Mouse (Mus musculus): Measurements from ENCODE around the gene Il17rd. TPM values are rescaled to one million over a fixed set of nuclear protein-coding genes. Genes with fewer than 3 reads are reported as not detected.

Il17rd gene
- total RNA-seq, 2 experiments from 2014 or later = 3.6 to 3.9 TPM

- DNase-seq (ENCODE audit: low spot score in 2 of 2) = no peak
Measured at GRCm38 (mm10) chr14:27085471-27085870, 46.7 kb downstream of the Il17rd start.

DNA sequence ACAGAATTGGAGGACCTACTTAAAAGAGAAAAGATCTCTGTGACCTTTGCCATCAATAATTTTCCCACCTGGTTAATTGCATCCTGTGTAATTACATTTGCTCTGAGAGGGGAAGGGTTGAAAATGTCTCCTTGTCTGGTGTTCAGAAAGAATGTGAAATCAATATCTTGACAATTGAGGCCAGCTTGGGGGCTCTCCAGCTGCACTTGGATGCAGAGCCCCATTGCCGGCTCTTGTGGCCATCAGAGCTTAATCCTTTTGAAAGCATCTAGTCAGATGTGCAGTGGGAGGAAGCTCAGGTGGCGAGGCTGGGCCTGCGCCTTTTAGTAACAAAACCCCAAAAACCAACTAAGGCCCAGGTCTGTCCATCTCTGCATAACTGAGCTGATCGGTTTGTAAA, 47.3 kb downstream of the Il17rd start:
- DNase-seq (ENCODE audit: low spot score in 2 of 2) = no peak

DNA sequence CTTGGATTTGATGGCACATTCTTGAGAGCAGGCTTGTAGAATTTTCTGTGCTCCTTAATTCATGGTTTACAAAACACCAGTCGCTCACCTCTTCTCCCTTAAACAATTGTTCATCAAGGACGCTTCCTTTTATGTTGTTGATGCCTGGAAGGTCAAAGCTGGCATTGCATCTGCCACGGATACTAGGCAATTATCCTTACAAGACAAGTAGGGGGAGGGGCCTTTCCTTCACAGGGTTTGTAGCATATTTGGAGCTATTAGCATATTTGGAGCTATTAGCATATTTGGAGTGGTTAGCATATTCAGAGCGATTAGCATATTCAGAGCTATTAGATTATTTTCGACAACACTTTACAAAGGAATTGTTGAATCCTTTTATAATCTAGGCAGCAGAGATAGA, 55.5 kb downstream of the Il17rd start:
- no peak for DNase-seq (ENCODE audit: low spot score in 2 of 2)

- DNase-seq (ENCODE audit: low spot score in 2 of 2) = no peak
Measured at GRCm38 (mm10) chr14:27096133-27096532, 57.4 kb downstream of the Il17rd start.

DNA sequence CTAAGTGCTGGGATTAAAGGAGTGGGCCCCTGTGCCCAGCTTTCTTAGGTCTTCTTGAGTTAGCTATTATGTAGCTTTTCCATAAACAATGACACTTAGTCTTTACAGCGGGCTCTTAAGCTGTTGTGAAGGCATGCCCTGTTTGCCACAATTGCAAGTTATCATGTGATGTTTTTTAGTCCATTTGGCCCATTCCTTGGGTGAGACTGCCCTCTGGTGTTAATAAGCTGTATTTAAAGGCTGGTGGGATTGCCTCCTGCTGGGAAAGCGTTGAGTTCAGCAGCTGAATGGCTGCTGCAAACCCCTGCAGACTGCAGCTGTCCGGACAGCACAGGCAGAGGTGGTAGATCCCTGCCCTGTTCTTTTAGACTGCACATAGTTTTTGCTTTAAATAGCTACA, 58.0 kb downstream of the Il17rd start:
- DNase-seq (ENCODE audit: low spot score in 2 of 2) = peak; percentile 75 to 89

DNA sequence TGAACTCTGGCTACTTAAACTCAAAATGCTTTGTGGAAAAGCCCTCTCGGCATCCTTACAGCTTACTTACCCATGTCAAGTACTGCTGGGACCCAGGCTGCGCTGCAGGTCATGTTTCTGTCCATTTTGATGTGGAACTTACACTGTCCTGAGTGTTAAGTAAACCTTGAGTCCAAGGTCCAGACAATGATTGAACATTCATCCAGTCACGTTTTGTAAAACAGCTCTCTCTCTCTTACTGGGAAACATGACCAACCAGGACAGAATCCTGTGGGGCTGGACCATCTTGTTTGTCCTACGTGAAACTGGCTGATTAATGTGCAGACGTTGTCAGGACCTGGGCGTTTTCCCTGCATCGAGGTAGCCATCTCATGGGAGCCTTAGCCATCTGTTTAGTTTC, 63.0 kb downstream of the Il17rd start:
- no peak for DNase-seq (ENCODE audit: low spot score in 2 of 2)

DNA sequence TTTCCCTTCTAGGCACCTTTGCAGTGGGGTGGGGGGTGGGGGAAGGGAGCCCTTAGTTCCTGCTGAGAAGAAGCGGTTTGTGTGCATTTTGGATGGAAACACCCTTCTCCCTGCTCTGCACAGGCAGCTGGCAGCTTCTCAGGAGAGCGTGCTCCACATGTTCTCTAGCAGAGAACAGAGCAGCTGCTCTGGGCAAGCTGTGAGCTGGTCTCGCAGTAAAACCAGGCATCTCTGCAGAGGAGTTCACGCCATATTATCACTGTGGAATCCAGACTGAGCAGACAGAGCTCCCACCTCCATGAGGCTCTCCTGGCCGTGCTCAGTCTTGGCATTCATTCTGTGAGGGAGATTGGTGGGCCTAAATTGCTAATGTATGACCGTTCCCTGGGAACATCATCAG, 64.0 kb downstream of the Il17rd start:
- peak; percentile 21 to 59 for DNase-seq (ENCODE audit: low spot score in 2 of 2)

GRCm38 (mm10) chr14:27105731-27106457, 67.2 kb downstream of the Il17rd start:
- peak; percentile 29 to 72 for DNase-seq (ENCODE audit: low spot score in 2 of 2)

DNA sequence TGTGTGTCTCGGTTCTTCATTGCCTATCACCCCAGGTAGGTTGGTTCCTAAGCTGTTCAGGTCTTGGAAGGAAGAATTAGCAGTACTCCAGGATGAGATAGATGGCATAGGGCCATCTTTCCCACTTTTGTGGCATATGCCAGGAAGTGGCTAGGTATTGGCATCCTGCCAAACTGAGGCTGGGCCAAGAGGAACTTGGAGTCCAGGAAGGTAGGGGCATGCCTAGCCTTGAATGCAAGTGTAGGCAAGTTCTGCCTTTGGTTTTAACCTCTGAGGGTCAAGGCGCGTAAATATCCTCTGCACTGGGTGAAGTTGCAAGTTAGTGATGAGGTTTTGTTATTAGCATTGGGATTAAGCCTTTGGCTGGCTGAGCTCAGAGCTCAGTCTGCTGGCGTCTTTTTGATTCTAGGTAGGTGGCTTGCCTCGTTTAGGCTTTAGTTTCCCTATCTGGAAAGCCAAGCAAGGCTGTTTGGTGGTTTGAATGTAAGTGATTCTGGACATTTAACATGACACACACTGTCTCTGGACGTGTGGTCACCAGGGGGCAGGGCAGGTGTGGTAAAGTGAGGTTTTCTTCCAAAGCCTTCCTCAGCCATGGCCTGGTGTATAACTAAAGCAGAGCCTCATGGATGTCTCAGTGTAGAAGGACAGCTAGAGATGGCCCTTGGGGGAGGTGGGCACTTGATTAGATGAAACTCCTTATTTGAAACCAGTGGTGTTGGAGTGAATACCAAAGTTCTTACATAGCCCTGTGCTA, 70.2 kb downstream of the Il17rd start:
- no peak for DNase-seq (ENCODE audit: low spot score in 2 of 2)

GRCm38 (mm10) chr14:27114362-27115274, 75.9 kb downstream of the Il17rd start, which contains the start of gene Arhgef3:
Arhgef3 (plus strand) TSS chr14:27114899.
- DNase-seq (ENCODE audit: low spot score in 2 of 2) = no peak

GRCm38 (mm10) chr14:27115275-27115660, 76.5 kb downstream of the Il17rd start:
- DNase-seq (ENCODE audit: low spot score in 2 of 2) = no peak

GRCm38 (mm10) chr14:27115991-27116390, 77.2 kb downstream of the Il17rd start:
- no peak for DNase-seq (ENCODE audit: low spot score in 2 of 2)

DNA sequence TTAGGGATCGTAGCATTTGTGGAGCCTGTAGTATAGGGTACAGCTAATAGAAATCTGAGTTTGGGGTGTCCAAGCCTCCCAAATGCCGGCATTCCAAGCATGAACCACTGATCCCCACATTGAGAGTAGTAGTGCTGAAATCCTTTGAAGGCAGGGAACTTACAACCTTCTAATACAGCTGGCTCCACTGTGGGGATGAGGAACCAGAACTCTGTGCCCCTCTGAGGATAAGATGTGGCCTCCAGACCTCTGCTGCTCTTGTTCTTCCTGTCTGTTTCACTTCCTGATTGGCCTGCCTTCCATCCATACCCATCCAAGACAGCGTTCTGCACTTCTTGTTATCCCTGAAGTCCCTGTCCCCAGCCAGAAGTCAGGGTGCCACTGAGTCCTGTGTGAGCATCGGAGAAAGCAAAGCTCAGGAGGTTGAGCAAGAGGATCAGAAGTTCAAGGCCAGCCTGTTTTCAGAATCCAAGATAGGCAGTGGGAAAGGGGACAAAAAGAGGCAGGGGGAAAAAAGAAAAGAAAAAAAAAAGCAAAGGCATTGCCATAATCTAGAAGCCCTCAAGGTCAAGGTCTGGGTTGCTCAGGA, 77.9 kb downstream of the Il17rd start:
- no peak for DNase-seq (ENCODE audit: low spot score in 2 of 2)

DNA sequence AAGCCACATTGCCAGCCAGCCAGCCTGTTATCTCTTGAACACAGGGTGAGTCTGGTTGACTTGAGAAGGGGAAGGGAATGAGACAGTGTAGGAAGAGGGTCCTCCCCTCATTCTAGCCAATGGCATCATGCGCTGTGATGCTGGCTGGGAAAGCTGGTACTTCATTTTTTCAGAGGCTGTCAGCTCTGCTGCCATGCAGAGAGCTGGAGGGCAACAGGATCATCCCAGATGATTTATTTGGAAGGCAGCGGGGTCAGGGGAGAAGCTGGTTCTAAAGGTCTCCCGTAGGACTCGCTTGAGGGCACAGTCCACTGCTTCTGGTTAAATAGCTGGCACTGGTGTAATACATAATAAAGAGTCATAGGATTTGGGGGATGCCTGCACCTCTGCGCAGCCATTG, 79.8 kb downstream of the Il17rd start:
- no peak for DNase-seq (ENCODE audit: low spot score in 2 of 2)

DNA sequence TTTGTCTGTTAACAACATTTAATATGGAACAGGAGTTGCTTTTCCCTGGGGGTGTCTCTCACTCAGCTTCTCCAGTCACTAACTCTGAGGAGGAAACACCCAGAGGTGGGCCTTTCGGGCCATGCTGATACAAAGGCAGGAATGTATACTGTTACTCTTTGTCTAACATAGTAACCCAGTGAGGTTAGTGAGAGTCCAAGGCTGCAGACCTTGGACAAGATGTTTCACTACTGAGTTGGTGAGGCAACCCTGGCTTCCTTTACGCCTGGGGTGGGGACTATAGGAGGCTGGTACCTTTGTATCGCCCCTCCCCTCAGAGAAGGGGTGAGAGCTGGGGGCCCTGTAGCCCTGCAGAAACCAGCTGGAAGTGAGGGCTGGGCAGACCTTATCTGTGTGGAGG, 83.9 kb downstream of the Il17rd start:
- no peak for DNase-seq (ENCODE audit: low spot score in 2 of 2)

GRCm38 (mm10) chr14:27123543-27123942, 84.8 kb downstream of the Il17rd start:
- DNase-seq (ENCODE audit: low spot score in 2 of 2) = no peak

DNA sequence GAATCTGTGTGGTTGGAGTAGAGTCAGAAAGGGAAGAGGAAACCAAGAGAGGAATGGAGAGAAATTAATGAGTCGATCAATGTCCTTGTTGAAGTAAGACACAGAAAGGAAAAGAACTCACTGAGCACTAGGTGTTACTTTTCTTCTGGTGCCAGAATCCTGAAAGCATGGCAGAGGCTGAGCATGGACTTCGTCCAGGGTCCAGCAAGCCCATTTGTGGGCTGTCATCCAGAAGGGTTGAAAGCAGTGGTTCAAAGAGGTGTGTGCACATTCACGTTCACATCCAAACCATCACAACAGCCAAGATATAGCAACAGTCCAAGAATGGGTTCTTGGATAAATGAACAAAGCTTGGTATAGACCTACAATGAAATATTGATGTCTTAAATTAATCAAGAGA, 91.3 kb downstream of the Il17rd start:
- no peak for DNase-seq (ENCODE audit: low spot score in 2 of 2)

DNA sequence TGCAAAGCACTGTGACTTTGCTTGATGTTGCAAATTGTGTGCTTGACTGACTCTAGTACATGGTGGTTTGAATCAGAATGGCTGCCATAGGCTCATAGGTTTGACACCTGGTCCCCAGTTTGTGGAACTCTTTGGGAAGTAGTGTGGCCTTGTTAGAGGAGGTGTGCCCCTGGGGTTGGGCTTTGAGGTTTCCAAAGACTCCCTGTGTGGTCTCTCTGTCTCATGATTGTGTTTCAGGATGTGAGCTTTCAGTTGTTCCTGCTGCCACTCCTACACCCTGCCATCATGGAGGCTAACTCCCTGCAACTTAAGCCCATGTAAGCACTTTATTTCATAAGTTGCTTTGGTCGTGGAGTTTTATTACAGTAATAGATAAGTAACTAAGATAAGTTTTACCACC, 91.9 kb downstream of the Il17rd start:
- no peak for DNase-seq (ENCODE audit: low spot score in 2 of 2)

DNA sequence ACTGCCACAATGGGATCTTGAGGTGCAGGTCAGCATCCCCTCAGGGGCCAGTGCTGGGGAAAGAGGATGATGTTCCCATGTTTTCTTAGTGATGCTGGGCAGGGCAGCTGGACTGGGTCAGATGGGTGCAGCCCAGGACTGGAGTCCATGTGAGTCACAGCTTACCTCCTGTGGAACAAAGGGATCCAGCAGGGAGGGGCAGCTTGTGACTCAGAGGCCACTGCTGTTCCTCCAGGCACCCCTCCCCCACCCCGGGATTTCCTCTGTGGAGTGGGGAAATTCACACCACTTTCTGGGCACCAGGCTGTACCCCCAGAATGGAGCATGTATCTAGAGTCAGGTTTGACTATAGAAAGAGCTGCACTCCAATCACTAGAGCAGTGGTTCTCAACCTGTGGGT, 92.8 kb downstream of the Il17rd start:
- no peak for DNase-seq (ENCODE audit: low spot score in 2 of 2)

DNA sequence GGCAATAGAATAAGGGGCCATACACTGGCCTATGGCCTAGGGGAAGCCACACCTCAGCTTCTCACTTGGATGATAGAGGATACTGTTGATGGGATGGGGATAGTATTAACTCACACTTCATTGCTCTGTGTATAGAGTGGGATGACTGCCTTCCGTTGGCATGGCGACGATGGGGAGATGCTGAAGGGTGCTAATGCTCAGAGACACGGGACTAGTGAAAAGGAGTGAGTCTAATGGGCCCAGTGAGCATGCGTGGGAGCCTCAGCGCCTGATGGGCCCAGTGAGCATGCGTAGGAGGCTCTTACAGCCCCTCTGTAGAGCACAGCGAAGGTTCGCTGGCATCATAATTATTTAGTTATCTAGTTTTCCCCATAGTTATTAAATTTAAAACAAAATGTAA, 100.2 kb downstream of the Il17rd start:
- peak; percentile 37 to 71 for DNase-seq (ENCODE audit: low spot score in 2 of 2)

DNA sequence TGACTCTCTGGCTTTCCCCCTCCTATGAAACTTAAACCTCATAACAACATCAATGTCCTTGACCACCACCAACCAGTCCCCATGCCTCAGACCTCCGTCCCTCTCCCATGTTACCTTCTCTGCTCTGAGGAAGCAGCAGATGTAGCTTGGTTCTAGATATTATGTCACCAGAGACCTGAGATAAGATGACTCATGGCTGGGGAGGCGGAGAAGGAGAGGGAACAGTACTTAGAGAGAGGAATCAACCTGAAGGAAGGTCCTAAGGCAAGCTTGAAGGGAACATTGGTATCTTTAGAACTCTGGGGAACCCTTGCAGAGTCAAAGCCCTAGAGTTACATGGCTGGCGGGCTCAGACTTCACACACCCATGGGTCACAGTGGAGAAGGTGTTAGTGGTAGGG, 101.2 kb downstream of the Il17rd start:
- DNase-seq (ENCODE audit: low spot score in 2 of 2) = no peak

Measured in layer of hippocampus, adult 18-20 months (tissue).